Mouse (Mus musculus) CH12.LX (cell line): ENCODE data around the gene Dnajb4.

Experiments
- BHLHE40 ChIP-seq: IDR thresholded peaks from 2 replicates; pipeline ENCODE4 v1.6.1; 2011; ENCODE audit warnings: mild to moderate bottlenecking, low read depth, low read length, improper control_type of control experiment
- CTCF ChIP-seq, 2 experiments: IDR thresholded peaks in 1 of 2; conservative IDR thresholded peaks in 1 of 2; 2 replicates each; pipeline ENCODE4 v1.5.1; 2011 to 2012; ENCODE audit warnings: low read depth in 2 of 2, low read length in 2 of 2, improper control_type of control experiment in 1 of 2, inconsistent platforms in 1 of 2, mild to moderate bottlenecking in 1 of 2, moderate library complexity in 1 of 2
- IRF4 ChIP-seq: IDR thresholded peaks from 2 replicates; pipeline ENCODE4 v1.6.1; 2014; ENCODE audit warnings: low read depth, mild to moderate bottlenecking, inconsistent platforms, low read length, improper control_type of control experiment
- MAFK ChIP-seq: IDR thresholded peaks from 2 replicates; pipeline ENCODE4 v1.6.1; 2011; ENCODE audit warnings: low read length, improper control_type of control experiment; ENCODE audit not compliant: insufficient replicate concordance
- MXI1 ChIP-seq: IDR thresholded peaks from 2 replicates; pipeline ENCODE4 v1.6.1; 2011; ENCODE audit warnings: mild to moderate bottlenecking, low read depth, low read length, improper control_type of control experiment
- SMC3 ChIP-seq: IDR thresholded peaks from 2 replicates; pipeline ENCODE4 v1.6.1; 2011; ENCODE audit warnings: low read depth, low read length, improper control_type of control experiment
- TBP ChIP-seq: conservative IDR thresholded peaks from 2 replicates; pipeline ENCODE4 v1.6.1; 2011; ENCODE audit warnings: low read depth, low read length, improper control_type of control experiment
- ZKSCAN1 ChIP-seq: IDR thresholded peaks from 2 replicates; pipeline ENCODE4 v1.6.1; 2012; ENCODE audit warnings: low read depth, inconsistent platforms, low read length, improper control_type of control experiment, borderline replicate concordance

- TF ChIP-seq CTCF (conservative IDR thresholded peaks at IDR 0.05 in 1 of 2, IDR thresholded peaks at IDR 0.05 in 1 of 2; ENCODE audit: low read depth in 2 of 2, low read length in 2 of 2) = no peak
- no peak for TF ChIP-seq IRF4
- TF ChIP-seq BHLHE40 = peak; percentile 83
- TF ChIP-seq TBP = no peak
- TF ChIP-seq SMC3 = no peak
- no peak for TF ChIP-seq MAFK
- TF ChIP-seq ZKSCAN1 = no peak
- TF ChIP-seq MXI1 = no peak
Observed at GRCm38 (mm10) chr3:152156816-152157496, 53.1 kb downstream of the Dnajb4 start.
